Mouse (Mus musculus) erythroid progenitor cell, adult 5-6 weeks (primary cell): ENCODE data around the gene Olfr1239. TPM values are rescaled to one million over a fixed set of nuclear protein-coding genes. Genes with fewer than 3 reads are reported as not detected.

Source experiments
- ATAC-seq: replicated peaks from 2 replicates; pipeline ENCODE4 v1.8.0; 2016; ENCODE audit warnings: moderate number of reproducible peaks, mild to moderate bottlenecking, moderate TSS enrichment, inconsistent platforms; ENCODE audit not compliant: poor library complexity, low FRiP score, severe bottlenecking
- total RNA-seq, 2 experiments: library from RNA; stranded (forward) in 1 of 2; stranded (reverse) in 1 of 2; fragments of 150-400 nt in 1 of 2; fragments of 186-747, 209-891 nt in 1 of 2; gene quantifications; 2 replicates each; pipeline versions ENCODE4 v1.2.3 to v1.2.4; 2015 to 2017; ENCODE audit warnings: low replicate concordance in 2 of 2

Olfr1239 gene
- total RNA-seq (2015; ENCODE audit: low replicate concordance) (not detected in 2 replicates), total RNA-seq (2017; ENCODE audit: low replicate concordance) (not detected in 2 replicates)

GRCm38 (mm10) chr2:89420307-89420706 lies at the start of gene Olfr1239:
Olfr1239 (minus strand) TSS chr2:89420407.
- ATAC-seq = no peak

GRCm38 (mm10) chr2:89442900-89443299 lies 22.7 kb upstream of the Olfr1239 start, which contains the start of gene Olfr1240:
Olfr1240 (minus strand) TSS chr2:89443000.
- ATAC-seq = no peak

- ATAC-seq = no peak
Measured at GRCm38 (mm10) chr2:89414557-89414956, 5.7 kb downstream of the Olfr1239 start.

GRCm38 (mm10) chr2:89409576-89409975 lies 10.6 kb downstream of the Olfr1239 start, which contains the start of gene Olfr1238:
Olfr1238 (minus strand) TSS chr2:89409676.
- ATAC-seq = no peak

GRCm38 (mm10) chr2:89400882-89401281 lies 19.3 kb downstream of the Olfr1239 start:
- ATAC-seq = no peak

Other genes with a start within 250 kb of the Olfr1239 start
- gene Olfr1225, start 245.7 kb downstream of the Olfr1239 start, total RNA-seq (2015; ENCODE audit: low replicate concordance) = not detected in 2 replicates
- not detected in 2 replicates for gene Olfr1225, start 245.7 kb downstream of the Olfr1239 start, total RNA-seq (2017; ENCODE audit: low replicate concordance)
- gene Olfr1226, start 220.4 kb downstream of the Olfr1239 start, total RNA-seq (2015; ENCODE audit: low replicate concordance) = not detected in 2 replicates
- not detected in 2 replicates for gene Olfr1226, start 220.4 kb downstream of the Olfr1239 start, total RNA-seq (2017; ENCODE audit: low replicate concordance)
- gene Olfr1228, start 166.3 kb downstream of the Olfr1239 start, total RNA-seq (2015; ENCODE audit: low replicate concordance) = not detected in 2 replicates
- not detected in 2 replicates for gene Olfr1228, start 166.3 kb downstream of the Olfr1239 start, total RNA-seq (2017; ENCODE audit: low replicate concordance)
- not detected in 2 replicates for gene Olfr1229, start 132.4 kb downstream of the Olfr1239 start, total RNA-seq (2015; ENCODE audit: low replicate concordance)
- not detected in 2 replicates for gene Olfr1229, start 132.4 kb downstream of the Olfr1239 start, total RNA-seq (2017; ENCODE audit: low replicate concordance)
- not detected in 2 replicates for gene Olfr1230, start 123.1 kb downstream of the Olfr1239 start, total RNA-seq (2015; ENCODE audit: low replicate concordance)
- not detected in 2 replicates for gene Olfr1230, start 123.1 kb downstream of the Olfr1239 start, total RNA-seq (2017; ENCODE audit: low replicate concordance)
- not detected in 2 replicates for gene Olfr1231, start 113.3 kb downstream of the Olfr1239 start, total RNA-seq (2015; ENCODE audit: low replicate concordance)
- gene Olfr1231, start 113.3 kb downstream of the Olfr1239 start, total RNA-seq (2017; ENCODE audit: low replicate concordance) = not detected in 2 replicates
- not detected in 2 replicates for gene Olfr1232, start 90.7 kb downstream of the Olfr1239 start, total RNA-seq (2015; ENCODE audit: low replicate concordance)
- gene Olfr1232, start 90.7 kb downstream of the Olfr1239 start, total RNA-seq (2017; ENCODE audit: low replicate concordance) = not detected in 2 replicates
- not detected in 2 replicates for gene Olfr1233, start 78.0 kb downstream of the Olfr1239 start, total RNA-seq (2015; ENCODE audit: low replicate concordance)
- gene Olfr1233, start 78.0 kb downstream of the Olfr1239 start, total RNA-seq (2017; ENCODE audit: low replicate concordance) = not detected in 2 replicates
- not detected in 2 replicates for gene Olfr1234, start 55.5 kb downstream of the Olfr1239 start, total RNA-seq (2015; ENCODE audit: low replicate concordance)
- not detected in 2 replicates for gene Olfr1234, start 55.5 kb downstream of the Olfr1239 start, total RNA-seq (2017; ENCODE audit: low replicate concordance)
- not detected in 2 replicates for gene Olfr1238, start 10.7 kb downstream of the Olfr1239 start, total RNA-seq (2015; ENCODE audit: low replicate concordance)
- gene Olfr1238, start 10.7 kb downstream of the Olfr1239 start, total RNA-seq (2017; ENCODE audit: low replicate concordance) = not detected in 2 replicates
- not detected in 2 replicates for gene Olfr1240, start 22.6 kb upstream of the Olfr1239 start, total RNA-seq (2015; ENCODE audit: low replicate concordance)
- not detected in 2 replicates for gene Olfr1240, start 22.6 kb upstream of the Olfr1239 start, total RNA-seq (2017; ENCODE audit: low replicate concordance)
- gene Olfr1241, start 66.7 kb upstream of the Olfr1239 start, total RNA-seq (2015; ENCODE audit: low replicate concordance) = not detected in 2 replicates
- gene Olfr1241, start 66.7 kb upstream of the Olfr1239 start, total RNA-seq (2017; ENCODE audit: low replicate concordance) = not detected in 2 replicates
- not detected in 2 replicates for gene Olfr1242, start 77.9 kb upstream of the Olfr1239 start, total RNA-seq (2015; ENCODE audit: low replicate concordance)
- gene Olfr1242, start 77.9 kb upstream of the Olfr1239 start, total RNA-seq (2017; ENCODE audit: low replicate concordance) = not detected in 2 replicates
- gene Olfr1243, start 111.1 kb upstream of the Olfr1239 start, total RNA-seq (2015; ENCODE audit: low replicate concordance) = not detected in 2 replicates
- gene Olfr1243, start 111.1 kb upstream of the Olfr1239 start, total RNA-seq (2017; ENCODE audit: low replicate concordance) = not detected in 2 replicates
- not detected in 2 replicates for gene Olfr1245, start 158.0 kb upstream of the Olfr1239 start, total RNA-seq (2015; ENCODE audit: low replicate concordance)
- gene Olfr1245, start 158.0 kb upstream of the Olfr1239 start, total RNA-seq (2017; ENCODE audit: low replicate concordance) = not detected in 2 replicates
- gene Olfr1246, start 172.8 kb upstream of the Olfr1239 start, total RNA-seq (2015; ENCODE audit: low replicate concordance) = not detected in 2 replicates
- not detected in 2 replicates for gene Olfr1246, start 172.8 kb upstream of the Olfr1239 start, total RNA-seq (2017; ENCODE audit: low replicate concordance)
- gene Olfr1247, start 193.7 kb upstream of the Olfr1239 start, total RNA-seq (2015; ENCODE audit: low replicate concordance) = not detected in 2 replicates
- not detected in 2 replicates for gene Olfr1247, start 193.7 kb upstream of the Olfr1239 start, total RNA-seq (2017; ENCODE audit: low replicate concordance)
- not detected in 2 replicates for gene Olfr1248, start 197.8 kb upstream of the Olfr1239 start, total RNA-seq (2015; ENCODE audit: low replicate concordance)
- not detected in 2 replicates for gene Olfr1248, start 197.8 kb upstream of the Olfr1239 start, total RNA-seq (2017; ENCODE audit: low replicate concordance)
- gene Olfr1249, start 214.6 kb upstream of the Olfr1239 start, total RNA-seq (2015; ENCODE audit: low replicate concordance) = not detected in 2 replicates
- gene Olfr1249, start 214.6 kb upstream of the Olfr1239 start, total RNA-seq (2017; ENCODE audit: low replicate concordance) = not detected in 2 replicates
- gene Olfr1250, start 241.1 kb upstream of the Olfr1239 start, total RNA-seq (2015; ENCODE audit: low replicate concordance) = not detected in 2 replicates
- gene Olfr1250, start 241.1 kb upstream of the Olfr1239 start, total RNA-seq (2017; ENCODE audit: low replicate concordance) = not detected in 2 replicates